Mouse (Mus musculus) gastrocnemius, postnatal 25 days (tissue): Measurements from ENCODE around the gene Zfp277. TPM values are rescaled to one million over a fixed set of nuclear protein-coding genes. Genes with fewer than 3 reads are reported as not detected.

Source experiments
- DNase-seq: peaks from one replicate; pipeline ENCODE4 v3.0.0; 2022
- total RNA-seq, 2 experiments: library from RNA; stranded (reverse); gene quantifications; 1 replicate in 1 of 2; 2 replicates in 1 of 2; pipeline ENCODE4 v1.2.3; 2021

Gene Zfp277
- total RNA-seq, 2 experiments from 2014 or later = 6.9 to 8.2 TPM

DNA sequence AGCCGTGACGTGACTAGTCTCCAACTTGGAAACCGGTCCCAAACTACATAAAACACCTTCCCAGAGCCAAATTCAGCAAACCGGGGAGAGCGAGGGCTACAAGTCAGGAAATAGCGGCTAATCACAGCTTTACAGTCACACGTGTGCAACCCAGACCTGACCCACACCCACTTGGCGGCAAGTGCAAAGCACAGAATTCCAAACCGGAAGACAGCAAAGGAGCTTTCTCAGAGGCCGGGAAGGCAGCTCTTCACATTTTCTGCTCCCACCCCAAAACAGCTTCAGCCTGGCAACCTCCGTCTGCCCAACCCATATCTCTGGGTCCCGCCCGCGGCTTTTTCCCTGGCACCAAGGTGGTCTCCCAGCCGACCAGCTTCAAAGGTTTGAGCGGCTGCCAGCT is 496 bp downstream of the Zfp277 start:
- no peak for DNase-seq

- DNase-seq = no peak
Observed at GRCm38 (mm10) chr12:40438049-40438448, 7.7 kb downstream of the Zfp277 start.

GRCm38 (mm10) chr12:40434101-40434500 is 11.6 kb downstream of the Zfp277 start:
- no peak for DNase-seq

DNA sequence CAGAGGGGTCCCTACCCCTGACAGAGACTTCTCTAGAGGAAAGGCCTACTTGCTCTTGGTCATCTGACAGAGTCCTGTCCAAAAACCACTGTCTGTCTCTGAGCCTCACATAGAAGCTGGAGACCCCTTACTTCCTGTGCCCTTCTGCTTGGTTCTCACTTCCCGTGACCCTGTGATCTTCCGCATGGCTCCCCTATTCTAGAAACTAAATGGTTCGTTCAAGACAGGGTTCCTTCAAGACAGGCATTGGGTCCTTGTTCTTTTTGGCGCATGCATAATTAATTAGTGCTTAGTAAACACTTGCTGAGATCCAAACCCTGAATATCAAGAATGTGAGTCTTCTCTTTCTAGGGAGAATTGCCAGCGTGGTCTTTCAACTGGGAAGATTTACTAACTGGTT is 14.6 kb downstream of the Zfp277 start:
- no peak for DNase-seq

GRCm38 (mm10) chr12:40429976-40430375 is 15.7 kb downstream of the Zfp277 start:
- DNase-seq = no peak

DNA sequence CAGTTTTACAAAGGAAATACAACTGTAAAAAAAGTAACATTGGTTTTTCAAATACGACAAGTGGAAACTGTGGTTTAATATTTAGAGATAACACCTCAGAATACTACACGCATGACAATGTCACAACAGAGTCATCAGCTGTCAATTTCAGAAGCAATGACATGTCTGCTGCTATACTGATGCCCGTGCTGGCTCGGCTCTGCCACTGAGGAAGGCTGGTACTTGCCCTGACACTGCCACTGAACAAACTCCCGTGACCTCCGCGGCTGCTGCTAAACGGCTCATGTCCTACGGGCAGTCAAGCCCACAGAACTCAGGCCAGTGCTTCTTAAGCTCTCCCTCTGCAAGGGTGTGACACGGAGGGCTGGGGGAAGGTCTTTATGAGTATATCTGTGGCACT is 18.1 kb downstream of the Zfp277 start:
- no peak for DNase-seq

GRCm38 (mm10) chr12:40424991-40425390 is 20.7 kb downstream of the Zfp277 start:
- no peak for DNase-seq

- DNase-seq = no peak
Observed at GRCm38 (mm10) chr12:40417257-40417656, 28.4 kb downstream of the Zfp277 start.

DNA sequence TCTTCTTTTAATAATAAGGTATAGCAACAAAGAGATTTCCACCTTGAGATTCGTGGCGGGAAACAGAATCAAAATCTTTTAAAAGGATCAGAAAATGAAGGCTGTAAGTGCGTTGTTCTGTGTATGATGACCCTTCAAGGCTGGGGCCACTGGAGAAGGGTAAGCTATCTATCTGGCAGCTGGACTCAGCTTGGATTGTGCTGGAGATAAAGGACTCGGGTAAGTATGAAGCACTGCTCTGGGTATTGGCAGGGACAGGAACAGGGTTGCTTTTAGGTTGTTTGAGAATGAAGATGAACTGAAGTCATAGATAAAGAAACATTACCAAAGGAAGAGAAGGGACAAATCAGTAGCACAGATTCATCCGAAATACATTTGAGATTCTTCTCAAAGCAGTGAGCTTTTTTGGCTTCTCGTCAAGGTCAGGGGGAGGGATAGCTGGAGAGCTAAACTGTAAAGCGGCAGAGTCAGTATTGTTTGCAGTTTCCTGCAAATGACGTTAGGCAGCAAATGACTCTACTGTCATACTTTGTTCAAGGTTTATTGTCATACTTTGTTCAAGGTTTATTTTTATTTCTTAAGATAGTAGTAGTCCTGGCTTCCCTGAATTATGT is 30.3 kb downstream of the Zfp277 start:
- no peak for DNase-seq

- DNase-seq = no peak
Observed at GRCm38 (mm10) chr12:40414682-40415311, 30.9 kb downstream of the Zfp277 start.

- DNase-seq = no peak
Observed at GRCm38 (mm10) chr12:40399812-40400211, 45.9 kb downstream of the Zfp277 start.

GRCm38 (mm10) chr12:40399386-40399785 is 46.3 kb downstream of the Zfp277 start:
- DNase-seq = no peak

GRCm38 (mm10) chr12:40398916-40399315 is 46.8 kb downstream of the Zfp277 start:
- DNase-seq = no peak

GRCm38 (mm10) chr12:40392869-40393268 is 52.8 kb downstream of the Zfp277 start:
- DNase-seq = no peak

DNA sequence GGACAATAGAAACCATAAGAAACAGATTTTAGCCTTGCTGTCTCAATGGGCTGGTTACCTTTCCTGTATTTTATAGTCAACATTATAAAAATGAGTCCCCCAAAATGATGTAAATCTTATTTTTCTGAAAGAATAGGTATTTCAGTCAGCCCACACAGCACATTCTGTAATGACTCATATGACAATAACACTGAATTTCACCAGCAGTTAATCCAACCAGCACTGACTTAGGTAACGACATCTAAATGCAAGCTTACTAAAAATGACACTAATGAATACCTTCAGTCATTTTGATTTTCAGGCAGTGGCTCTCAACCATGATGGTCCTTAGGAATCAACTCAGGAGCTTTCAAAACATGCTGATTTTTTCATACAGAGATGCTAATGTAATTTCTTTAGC is 54.4 kb downstream of the Zfp277 start:
- DNase-seq = no peak

GRCm38 (mm10) chr12:40387786-40388185 is 57.9 kb downstream of the Zfp277 start:
- DNase-seq = no peak

DNA sequence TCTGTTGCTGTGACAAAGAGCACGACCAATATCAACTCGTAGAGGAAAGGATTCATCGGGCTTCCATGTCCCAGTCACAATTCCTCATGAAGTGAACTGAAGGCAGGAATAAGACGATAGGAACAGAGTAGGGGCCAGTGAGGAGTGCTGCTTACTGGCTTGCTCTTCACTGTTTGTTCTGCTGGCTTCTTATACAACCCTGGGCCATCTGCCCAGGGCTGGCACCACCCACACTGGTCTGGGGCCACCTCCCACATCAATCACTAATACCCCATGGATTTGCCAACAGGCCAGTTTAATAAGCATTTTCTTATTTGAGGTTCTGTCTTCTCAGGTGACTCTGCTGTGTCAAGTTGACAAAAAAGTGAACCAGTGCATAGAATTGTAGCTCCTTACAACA is 60.4 kb downstream of the Zfp277 start:
- no peak for DNase-seq

DNA sequence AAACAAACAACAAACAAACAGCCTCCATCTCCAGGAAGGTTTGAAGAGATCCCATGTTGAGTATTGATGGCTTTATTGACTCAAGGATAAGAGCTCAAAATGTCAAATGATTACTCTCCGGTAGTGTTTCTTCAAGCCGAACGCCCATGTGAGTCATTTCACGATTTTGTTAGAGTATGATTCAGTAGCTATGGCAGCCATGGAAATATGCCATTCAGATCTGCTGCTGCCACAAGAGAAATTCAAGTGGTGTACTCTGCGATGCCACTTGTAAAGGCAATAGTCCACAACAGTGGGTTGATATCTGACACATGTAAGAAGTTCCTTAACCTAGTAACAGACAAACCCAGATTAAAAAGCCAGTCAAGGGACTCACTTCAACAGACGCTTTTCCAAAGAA is 62.0 kb downstream of the Zfp277 start:
- DNase-seq = no peak

DNA sequence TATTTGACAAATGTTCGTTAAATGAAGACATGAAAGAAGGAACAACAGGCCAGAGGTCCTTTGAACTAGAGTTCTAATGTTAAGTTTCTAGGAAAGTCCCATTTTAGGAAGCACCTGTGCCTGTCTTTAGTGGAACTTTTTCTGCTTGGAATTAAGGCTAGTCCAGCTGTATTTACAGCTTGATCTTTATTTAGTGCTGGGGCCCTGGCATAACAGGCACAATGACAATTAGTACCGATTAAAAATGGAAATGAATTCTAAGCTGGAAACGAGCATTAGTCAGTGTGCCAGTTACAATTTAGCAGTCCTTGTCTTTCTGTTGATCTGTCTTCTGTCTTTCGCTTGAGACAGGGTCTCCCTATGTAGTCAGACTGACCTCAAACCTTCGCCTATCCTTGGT is 63.2 kb downstream of the Zfp277 start:
- DNase-seq = no peak

DNA sequence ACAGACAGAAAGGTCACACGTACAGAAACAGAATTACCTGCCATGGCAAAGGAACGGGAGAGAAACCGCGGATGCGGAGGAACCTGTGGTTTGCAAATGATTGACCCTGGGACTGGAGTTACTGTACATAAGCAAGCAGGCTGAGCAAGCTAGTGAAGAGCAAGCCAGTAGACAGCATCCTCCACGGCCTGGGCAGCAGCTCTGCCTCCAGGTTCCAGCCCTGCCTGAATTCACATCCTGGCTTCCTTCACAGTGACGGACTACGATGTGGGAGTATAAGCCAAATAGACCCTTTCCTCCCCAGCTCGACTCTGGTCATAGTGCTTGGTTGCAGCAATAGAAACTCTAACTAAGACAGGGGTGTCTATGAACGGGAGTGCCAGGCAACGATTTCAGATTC is 63.9 kb downstream of the Zfp277 start:
- DNase-seq = no peak

DNA sequence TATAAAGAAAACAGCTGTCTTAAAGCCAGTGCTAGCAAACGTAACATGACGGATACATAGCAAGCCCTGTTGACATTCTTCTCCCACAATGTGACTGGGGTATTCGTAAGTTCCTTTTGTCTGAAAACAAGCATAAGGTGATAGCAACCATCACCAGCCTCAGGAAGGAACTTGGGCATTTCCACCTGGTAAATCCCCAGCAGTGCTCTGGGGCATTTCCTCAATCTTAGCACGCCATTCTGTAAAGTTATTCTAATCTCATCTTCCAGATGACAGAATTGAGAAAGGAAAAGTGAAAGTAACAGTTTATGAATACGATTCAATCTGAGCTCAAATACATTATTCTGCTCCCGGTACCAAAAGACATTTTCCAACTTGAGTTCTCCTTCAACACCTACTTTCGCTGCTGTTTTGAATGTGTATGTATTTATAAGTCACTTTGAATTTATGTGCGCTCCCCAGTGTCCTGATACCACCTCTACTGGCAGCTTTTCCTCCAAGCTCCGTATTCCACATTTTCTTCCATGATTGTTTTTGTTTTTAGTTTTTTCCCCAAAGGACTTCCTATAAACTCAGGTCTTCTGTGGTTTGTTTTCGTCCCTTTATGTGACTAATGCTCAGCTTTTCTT is 64.4 kb downstream of the Zfp277 start:
- DNase-seq = no peak

GRCm38 (mm10) chr12:40379538-40379923 is 66.2 kb downstream of the Zfp277 start:
- no peak for DNase-seq

DNA sequence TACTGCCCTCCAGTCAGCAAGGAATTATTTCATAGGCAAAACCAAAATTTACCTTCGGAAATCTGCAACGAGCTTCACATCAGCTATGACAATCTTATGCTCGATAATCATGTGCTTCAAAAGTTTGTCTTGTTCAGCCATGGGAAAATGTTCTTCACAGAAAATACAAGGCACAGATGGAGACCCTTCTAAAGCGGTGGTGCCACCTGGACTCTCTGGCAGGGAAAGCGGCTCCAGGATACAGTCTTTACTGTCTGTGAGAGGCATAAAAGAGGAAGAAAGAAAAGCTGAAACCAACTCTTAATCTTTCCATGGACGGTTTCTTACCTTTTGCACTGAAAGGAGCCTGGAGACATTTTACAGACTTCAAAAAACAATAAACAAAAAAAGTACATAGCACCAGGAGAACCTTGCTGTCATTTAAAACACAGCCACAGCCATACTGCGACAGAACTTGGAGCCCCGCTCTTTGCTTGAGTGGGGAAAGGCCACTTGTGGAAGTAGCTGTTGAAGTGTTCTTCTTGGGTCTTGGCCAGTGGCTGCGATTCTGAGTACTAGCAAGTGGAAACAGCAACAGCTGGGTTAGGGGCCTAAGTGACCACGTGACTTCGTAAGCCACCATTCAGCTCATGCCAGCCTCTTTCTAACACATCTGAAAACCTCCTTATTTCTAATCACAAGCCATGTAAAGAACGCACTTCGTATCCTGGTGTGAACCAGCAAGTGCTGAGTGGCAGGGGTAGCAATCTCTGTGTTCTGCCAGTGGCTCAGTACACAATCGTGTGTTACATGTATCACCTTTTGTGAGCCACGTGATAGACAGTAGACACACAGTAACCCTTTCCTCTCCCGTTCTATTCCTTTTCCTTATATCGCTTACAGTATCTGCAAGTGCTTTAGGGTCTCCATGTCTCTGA is 66.8 kb downstream of the Zfp277 start:
- no peak for DNase-seq
